Mouse (Mus musculus) cerebellum, postnatal 25 days (tissue): Measurements from ENCODE around the gene Lcn4.

Source experiments
- DNase-seq, 2 experiments: peaks; one replicate each; pipeline ENCODE4 v3.0.0; 2021; ENCODE audit warnings: mixed read lengths in 2 of 2

Gene Lcn4

DNA sequence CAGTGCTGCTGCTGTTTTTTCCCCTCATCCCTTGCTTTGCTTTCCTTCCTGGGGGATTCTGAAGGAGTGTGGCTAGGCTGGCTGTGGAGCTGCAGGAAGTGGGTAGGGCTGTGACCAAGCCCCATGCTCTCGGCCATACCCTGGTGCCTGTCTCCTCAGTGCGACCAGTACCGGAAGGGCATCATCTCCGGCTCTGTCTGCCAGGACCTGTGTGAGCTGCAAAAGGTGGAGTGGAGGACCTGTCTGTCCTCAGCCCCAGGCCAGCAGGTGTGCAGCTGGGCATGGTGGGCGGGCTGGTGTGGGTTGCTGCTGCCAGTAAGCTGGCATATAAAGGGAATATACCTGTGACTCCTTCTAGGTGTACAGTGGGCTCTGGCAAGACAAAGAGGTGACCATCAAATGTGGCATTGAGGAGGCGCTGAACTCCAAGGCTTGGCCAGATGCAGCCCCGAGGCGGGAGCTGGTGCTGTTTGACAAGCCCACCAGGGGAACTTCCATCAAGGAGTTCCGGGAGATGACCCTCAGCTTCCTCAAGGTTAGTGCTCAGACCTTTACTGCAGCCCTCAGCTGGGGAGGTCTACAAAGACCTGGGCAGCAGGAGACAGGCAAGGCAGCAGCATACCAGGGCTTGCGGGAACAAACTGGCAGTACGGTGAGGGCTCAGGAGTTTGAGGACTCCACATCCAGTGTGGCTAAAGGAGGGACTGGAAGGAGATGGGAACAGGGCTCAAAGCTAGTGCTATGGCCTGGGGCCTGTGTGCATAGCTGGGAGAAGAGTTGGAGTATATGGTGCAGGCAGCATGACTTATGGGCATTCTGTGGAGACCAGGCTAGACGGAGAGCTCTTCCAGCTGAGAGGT, 36.2 kb downstream of the Lcn4 start:
- DNase-seq = peak in 1 of 2 experiments; percentile 12

DNA sequence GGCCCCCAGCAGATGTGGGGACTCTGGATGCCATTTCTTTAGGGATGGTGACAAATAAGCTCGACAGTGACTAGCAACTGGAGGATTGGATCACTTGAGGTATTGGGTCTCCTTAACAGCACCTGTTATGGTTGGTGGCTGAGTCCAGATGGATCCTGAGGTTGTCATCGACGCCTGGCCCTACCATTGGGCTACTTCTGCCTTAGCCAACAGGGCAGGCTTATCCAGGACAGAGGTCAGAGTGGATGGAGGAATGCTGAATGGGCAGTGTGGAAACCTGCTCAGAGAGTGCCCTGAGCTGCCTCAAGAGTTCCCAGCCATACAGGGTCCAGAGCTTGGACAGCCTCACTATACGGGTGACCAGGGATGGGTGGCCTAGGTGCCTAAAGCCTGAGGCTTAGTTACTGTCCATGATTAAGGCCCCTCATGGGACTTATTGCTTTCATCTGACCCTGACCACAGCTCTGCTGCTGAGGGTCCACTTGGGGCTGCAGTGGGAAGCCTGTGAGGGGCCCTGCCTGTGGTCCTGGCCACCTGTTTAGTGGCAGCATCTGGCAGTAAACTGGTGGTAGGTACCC, 37.0 kb downstream of the Lcn4 start:
- DNase-seq = peak in 1 of 2 experiments; percentile 13

DNA sequence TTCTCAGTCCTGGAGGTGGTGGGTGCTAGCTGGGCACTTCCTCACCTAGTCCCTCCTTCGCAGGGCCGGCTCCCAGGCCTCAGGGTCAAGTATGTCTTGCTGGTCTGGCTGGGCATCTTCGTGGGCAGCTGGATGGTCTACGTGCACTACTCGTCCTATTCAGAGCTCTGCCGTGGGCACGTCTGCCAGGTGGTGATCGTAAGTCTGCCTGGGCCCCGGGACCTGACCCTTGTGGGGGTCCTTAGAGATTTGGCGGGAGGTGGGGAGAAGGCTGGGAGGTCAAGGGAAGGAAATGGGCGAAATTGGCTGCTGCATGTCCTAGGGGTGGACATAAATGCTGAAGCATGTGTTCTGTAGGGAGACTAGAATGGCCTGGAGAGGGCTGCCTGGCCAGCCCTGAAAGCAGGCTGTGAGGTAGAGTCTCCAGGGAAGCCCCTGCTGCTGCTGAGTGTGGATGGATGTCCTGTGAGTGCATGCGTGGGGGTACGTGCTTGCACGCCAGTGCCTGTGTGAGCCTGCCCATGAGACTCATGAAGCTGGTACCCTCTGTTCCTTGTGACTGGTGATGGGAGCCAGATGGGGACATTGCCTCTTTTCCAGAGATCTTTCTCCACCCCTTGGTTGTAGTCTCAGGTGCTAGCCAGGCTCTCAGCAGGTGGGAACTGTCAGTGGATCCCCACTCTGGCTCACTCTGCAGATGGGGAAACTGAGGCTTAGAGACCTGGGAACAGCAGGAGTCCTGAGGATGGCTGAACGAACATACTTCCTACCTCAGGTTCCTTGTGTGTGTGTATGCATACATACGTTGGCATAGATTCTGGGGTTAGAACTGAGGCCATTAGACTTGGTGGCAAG, 38.3 kb downstream of the Lcn4 start:
- DNase-seq = peak in 1 of 2 experiments; percentile 8

DNA sequence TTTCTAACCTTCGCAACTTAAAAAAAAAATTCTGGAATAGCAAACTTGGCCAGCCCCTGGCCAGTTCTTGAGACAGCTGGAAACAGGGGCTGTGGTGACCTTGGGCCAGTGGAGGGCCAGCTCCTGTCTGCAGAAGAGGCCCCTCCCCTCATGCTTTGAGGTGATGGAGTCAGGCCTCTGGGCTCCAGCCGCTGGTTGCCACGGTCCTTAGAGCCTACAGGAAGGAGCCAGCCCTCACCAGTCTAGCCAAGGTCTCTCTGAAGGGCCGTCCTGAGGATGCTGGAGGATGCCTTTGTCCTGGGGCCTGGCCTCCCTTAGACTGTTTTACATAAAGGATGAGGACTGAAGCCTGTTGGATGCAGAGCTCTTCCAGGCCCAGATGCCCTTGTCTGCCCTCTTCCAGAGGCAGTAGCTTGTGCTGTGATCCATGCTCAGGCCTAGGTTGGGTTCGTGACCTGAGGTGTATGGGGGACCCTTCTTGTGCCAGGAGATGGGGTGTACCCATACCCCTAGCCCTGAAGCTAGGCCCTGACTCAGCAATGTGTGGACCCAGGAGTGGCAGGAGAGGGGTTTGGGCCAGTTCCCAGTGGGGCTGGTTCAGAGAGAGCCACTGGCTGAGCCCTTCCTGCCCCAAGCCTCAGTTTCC, 42.2 kb downstream of the Lcn4 start:
- DNase-seq = peak in 1 of 2 experiments; percentile 55

DNA sequence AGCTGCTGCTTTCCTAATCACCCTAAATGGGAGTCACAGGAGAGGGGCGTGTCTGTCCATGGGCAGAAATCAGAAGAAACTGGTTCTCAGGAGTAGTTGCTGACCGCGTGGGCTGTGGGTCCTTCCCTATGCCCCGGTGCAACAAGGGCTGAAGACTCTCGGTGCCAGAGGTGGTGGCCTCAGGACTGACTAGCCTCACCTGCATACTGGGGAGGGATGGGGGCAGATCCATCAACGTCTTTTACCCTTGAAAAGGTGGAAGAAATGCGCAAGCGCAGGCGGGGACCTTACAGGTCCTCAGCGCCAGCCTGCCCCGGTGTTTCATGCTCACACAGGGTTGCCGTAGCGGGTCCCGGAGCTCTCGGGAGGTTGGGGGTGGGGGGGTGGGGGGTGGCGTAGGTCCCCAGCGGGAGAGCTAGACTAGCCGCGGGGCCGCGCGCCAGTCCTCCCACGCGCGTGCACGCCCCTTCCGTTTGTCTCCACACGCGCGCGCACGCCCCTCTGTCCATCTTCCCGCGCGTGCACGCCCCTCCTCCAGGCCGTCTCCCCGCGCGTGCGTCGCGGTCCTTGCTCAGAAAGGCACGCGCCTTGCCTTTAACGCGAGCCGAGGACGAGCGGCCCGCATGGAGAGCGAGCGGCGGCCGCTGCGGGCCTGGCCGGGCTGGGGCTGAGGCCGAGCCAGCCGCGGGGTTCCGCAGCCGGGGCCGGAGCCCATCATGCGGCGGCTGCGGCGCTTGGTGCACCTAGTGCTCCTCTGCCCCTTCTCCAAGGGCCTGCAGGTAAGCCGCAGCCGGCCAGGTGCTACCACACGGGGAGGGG, 43.0 kb downstream of the Lcn4 start, which contains the start of gene Fam69b:
Gene Fam69b (plus strand): TSS at position 537 of the 819 bp plus-strand sequence.
- DNase-seq = peak; percentile 88 to 96

DNA sequence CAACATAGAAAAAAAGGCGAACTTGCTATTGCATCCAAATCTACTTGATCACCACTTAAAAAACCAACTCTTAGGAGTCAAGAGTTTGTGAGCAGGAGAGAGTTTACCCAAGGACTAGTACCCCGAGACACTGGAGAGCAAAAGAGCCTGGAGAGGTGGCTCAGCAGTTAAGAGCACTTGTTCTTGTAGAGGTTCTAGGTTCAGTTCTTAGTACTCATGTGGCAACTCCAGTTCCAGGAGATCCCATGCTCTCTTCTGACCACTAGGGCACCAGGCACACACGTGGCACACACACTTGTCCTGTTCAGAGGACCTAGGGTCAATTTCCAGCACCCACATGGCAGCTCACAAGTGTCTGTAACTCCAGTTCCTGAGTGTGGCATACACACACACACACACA, 45.0 kb downstream of the Lcn4 start:
- DNase-seq = no peak

DNA sequence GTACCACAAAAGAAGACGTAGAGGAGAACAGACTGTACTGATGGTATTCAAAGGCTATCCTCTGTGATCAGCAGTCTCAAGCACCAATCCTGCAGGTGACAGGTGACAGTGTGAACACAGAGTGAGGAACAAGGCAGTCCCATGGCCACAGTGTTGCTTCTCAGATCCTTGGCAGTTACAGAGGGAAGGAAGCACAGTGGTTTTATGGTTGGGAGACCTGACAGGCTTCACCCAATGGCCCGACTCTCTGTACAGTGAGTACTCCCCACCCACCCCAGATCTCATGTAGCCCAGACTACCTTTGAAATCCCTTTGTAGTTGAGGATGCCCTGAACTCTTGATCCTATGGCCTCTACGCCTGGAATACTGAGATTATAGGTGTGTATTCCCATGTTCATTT, 45.7 kb downstream of the Lcn4 start:
- DNase-seq = no peak

DNA sequence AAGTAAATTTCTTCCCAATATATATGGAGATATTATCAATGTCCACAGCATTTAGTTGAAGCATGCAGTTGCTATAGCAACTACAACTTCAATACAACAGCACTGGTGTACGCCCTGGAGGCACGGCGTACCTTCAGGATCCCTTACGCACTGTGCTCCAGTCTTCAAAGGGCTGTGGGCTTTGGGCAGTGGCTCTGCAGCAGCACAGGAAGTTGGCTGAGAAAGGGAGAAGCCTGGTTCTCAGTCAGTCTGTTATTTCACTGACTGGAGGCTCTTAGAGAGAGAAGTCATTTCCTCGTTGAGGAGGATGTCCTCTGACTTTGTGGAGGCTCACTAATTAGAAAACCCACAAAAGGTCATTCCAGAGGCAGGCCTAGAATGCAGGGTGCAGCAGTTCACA, 48.1 kb downstream of the Lcn4 start:
- DNase-seq = no peak

DNA sequence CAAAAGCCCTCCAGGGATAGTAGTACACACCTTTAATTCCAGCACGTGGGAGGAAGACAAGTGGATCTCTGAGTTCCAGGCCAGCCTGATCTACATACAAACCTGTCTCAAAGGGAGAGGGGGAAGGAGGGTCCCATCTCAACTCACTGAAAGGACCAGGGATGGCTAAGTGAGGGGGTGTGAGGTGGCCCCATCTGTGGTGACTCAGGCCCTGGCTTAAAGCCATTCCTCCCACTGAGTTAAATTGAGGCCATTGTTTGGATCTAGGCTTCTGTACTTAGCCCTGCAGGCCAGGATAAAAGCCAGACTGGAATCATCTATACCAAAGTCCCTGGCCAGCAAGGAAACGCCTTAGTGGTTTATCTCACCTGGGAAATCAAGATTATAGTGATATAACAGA, 49.8 kb downstream of the Lcn4 start:
- peak in 1 of 2 experiments; percentile 17 for DNase-seq

DNA sequence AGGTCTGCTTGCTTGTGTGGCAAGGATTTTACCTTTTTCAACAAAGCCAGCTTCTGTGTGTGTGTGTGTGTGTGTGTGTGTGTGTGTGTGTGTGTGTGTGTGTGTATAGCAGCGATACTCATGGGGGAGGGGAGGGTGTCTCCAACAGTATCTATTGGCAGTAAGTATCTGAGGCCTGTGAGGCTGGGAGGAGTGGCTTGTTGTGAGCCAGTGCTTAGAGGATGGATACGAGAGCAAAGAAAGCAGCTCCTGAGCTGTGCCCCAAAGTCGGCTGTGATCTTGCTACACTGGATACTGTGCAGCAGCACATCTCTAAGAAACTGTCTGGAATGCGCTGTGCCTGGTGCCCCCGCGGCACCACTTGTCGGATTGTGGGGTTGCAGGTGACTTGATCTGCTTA, 53.2 kb downstream of the Lcn4 start:
- DNase-seq = no peak
